Mouse (Mus musculus): ENCODE results near the gene Pdcd2l. TPM values are rescaled to one million over a fixed set of nuclear protein-coding genes. Genes with fewer than 3 reads are reported as not detected.

Pdcd2l gene
- polyA plus RNA-seq, 1 experiment from 2014 or later, result 39.1 TPM

DNA sequence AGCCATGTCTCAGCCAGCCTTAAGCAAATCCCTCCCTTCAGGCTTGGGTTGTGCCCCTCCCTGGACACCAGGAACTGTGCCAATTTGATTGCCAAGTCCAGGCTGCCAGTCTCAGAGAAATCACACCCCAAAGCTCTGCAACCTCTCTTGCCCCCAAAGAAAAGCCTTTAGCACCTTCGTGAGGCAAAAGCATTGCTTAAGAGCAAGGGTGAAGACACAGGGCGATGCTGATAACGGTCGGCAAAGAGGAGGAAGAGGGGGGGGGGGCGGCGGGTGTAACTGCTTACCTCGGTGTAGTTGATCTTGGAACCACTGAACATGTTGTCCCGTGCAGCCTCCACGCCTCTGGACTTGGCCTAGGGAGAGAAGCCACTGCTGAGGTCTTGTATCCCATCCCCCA, 32.2 kb upstream of the Pdcd2l start:
- Histone ChIP-seq H3K4me3 (peak overlapping the region; percentile 79), H3K4me2 (peak overlapping the region; percentile 95), H3K36me3 (peaks cover 51% of the 10 kb centered on the region), H3K27me3 (replicated peaks) (no peaks in the 10 kb centered on the region), H3K9me3 (replicated peaks) (no peaks in the 10 kb centered on the region), H3K9ac (peak overlapping the region; percentile 89), H3K27ac (no peak overlapping the region; the same call in 1 of the 2 replicates), H3K4me1 (peaks cover 77% of the 10 kb centered on the region)
- WGBS (ENCODE audit: insufficient replicate concordance), result 2% methylated on average over 7 of the region's 9 CpGs
- no peak for ATAC-seq

DNA sequence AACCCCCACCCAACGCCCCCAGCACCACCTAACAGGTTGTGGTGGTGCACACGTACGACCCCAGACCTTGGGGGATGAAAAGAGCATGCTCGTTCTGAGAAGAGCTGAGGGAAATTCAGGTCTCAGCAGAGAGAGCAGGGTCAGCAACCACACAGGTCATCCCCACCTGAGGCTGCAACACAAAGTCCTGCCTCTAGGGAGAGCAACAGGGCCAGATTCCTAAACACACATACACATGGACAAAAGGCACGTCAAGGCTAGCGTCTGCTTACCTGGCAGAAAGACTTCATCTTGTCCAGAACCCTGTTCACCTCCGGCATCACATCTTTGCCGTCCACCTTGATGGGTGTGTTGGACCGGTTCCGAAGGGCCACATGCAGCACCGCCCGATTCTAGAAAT, 30.4 kb upstream of the Pdcd2l start:
- peak overlapping the region; percentile 95 for H3K4me2 ChIP-seq
- H3K9ac ChIP-seq, result no peak overlapping the region
- no peaks in the 10 kb centered on the region for H3K9me3 ChIP-seq (replicated peaks)
- no peaks in the 10 kb centered on the region for H3K27me3 ChIP-seq (replicated peaks)
- WGBS (ENCODE audit: insufficient replicate concordance), result 84% methylated on average over 12 of the region's 12 CpGs
- H3K4me3 ChIP-seq, result no peak overlapping the region
- H3K27ac ChIP-seq, result no peak overlapping the region
- peaks cover 59% of the 10 kb centered on the region for H3K4me1 ChIP-seq
- H3K36me3 ChIP-seq, result peaks cover 69% of the 10 kb centered on the region
- ATAC-seq, result no peak

DNA sequence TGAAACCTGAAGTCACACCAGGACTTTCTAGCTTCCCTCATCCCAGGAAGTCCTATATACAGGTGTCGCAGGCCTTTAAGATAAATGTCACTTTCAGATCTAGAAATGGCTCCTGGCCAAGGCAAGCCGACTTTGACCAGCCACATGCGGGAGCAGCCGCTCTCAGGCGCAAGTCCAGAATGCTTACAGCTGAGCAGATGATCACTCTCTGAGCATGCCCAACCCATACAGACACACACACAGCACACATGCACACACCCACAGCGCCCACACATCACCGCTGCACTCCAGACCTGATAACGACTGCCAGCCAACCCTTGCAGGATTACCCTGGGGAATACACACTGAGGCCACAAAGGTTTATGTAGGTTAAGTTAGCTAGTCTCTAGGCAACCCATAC, 29.6 kb upstream of the Pdcd2l start:
- Histone ChIP-seq H3K27me3 (replicated peaks) (no peaks in the 10 kb centered on the region), H3K4me3 (no peak overlapping the region), H3K4me2 (peak overlapping the region; percentile 95; the same call in 1 of the 2 replicates), H3K9me3 (replicated peaks) (no peaks in the 10 kb centered on the region), H3K27ac (no peak overlapping the region), H3K9ac (no peak overlapping the region), H3K36me3 (peaks cover 76% of the 10 kb centered on the region), H3K4me1 (peaks cover 52% of the 10 kb centered on the region)
- WGBS (ENCODE audit: insufficient replicate concordance), result 69% methylated on average over 8 of the region's 8 CpGs
- no peak for ATAC-seq

DNA sequence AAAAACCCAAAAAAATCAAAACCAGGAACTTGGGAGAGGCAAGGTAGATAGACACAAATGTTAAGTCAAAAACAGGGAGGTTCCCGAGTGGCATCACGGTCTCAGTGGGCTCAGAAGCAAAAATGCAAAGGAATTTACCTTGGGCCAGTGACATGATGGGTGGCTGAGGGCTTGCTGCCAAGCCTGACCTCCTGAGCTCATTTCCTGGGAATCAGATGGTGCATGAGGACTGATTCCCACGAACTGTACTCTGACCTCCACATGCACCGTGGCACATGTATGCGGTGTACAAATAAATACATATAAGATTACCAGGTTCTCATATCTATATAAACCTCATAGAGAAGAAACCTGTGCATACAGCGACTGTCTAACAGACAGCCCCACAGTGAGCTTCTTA, 27.8 kb upstream of the Pdcd2l start:
- H3K36me3 ChIP-seq, result peaks cover 94% of the 10 kb centered on the region
- no peak for ATAC-seq
- WGBS (ENCODE audit: insufficient replicate concordance), result 85% methylated on average over 6 of the region's 6 CpGs
- peaks cover 40% of the 10 kb centered on the region for H3K4me1 ChIP-seq
- no peak overlapping the region for H3K4me3 ChIP-seq
- no peak overlapping the region for H3K9ac ChIP-seq
- H3K4me2 ChIP-seq, result no peak overlapping the region
- H3K27me3 ChIP-seq (replicated peaks), result no peaks in the 10 kb centered on the region
- H3K27ac ChIP-seq, result no peak overlapping the region
- no peaks in the 10 kb centered on the region for H3K9me3 ChIP-seq (replicated peaks)

DNA sequence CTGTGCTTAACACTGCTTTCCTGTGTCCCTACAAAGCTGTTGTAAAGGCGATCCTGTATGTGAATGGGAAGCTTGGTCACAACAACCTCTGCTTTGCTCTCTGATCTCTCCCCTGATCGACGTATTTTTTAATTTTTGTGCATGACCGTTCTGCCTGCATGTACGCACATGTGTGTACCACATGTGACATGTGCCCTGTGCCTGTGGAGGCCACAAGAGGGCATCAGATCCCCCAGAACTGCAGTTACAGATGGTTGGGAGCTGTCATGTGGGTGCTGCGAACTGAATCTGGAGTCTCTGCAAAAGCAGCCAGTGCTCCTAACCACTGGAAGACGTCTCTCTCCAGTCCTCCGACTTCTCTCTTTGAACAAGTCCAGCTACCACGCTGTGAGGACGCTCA, 25.9 kb upstream of the Pdcd2l start:
- Histone ChIP-seq H3K9me3 (replicated peaks) (no peaks in the 10 kb centered on the region), H3K36me3 (peaks cover 99% of the 10 kb centered on the region), H3K27me3 (replicated peaks) (no peaks in the 10 kb centered on the region), H3K4me1 (peaks cover 20% of the 10 kb centered on the region), H3K4me3 (no peak overlapping the region), H3K4me2 (no peak overlapping the region), H3K27ac (no peak overlapping the region), H3K9ac (no peak overlapping the region)
- ATAC-seq, result no peak
- 87% methylated on average over 10 of the region's 10 CpGs for WGBS (ENCODE audit: insufficient replicate concordance)

DNA sequence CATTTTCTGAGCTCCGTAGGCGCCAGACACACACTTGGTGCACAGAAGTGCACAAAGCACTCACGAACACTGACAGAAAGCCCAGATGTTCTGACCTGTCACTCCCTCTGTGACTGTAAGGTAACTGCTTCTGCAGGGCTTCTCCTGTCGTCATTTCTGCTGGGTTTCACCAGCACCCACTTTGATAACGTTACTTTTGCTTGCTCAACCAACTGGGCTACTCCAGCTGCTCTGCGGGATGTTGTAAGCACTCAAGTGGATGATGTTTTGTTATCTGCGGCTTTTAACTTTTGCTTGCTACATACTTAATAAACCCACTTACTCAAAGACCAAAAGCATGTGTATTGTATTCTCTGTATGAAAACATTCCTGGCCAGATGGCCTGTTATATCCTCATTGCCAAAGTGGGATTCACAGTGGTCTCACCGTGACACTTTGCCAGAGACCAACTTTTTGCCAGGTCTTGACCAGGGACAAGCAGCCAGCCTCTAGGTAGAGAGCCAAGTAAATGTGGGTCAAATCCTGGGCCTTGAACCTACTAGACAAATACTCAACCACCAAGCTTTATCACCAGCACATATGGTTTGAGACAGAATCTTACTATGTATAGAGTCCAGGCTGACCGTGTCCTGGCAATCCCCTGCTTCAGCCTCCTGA, 25.3 kb upstream of the Pdcd2l start:
- no peak for ATAC-seq
- Histone ChIP-seq H3K9ac (no peak overlapping the region), H3K27me3 (replicated peaks) (no peaks in the 10 kb centered on the region), H3K36me3 (peaks cover 99% of the 10 kb centered on the region), H3K4me3 (no peak overlapping the region), H3K4me2 (no peak overlapping the region), H3K4me1 (peaks cover 14% of the 10 kb centered on the region), H3K27ac (no peak overlapping the region), H3K9me3 (replicated peaks) (no peaks in the 10 kb centered on the region)
- 81% methylated on average over 9 of the region's 9 CpGs for WGBS (ENCODE audit: insufficient replicate concordance)

DNA sequence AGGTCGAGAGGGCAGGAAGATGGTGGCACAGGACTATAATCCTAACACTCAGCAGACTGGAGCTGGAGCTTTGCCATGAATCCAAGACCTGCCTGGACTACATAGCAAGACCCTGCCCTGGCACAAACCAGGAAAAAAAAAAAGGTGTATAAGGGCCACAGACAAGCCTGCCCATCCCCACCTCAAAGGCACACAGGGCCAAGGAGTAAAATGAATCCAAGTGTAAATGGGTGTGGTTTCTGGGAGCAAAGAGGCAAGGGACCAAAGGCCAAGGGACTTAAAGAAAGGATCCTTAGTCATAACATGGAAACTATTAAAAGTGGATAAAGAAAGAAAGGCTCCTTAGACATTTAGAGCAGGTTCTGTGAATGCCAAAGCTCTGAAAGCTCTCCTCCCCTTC, 22.0 kb upstream of the Pdcd2l start:
- Histone ChIP-seq H3K4me1 (0 out of 2 replicates have a peak, but pooled peaks cover 7% of the 10 kb centered on the region), H3K4me2 (no peak overlapping the region), H3K27me3 (replicated peaks) (no peaks in the 10 kb centered on the region), H3K9me3 (replicated peaks) (no peaks in the 10 kb centered on the region), H3K4me3 (no peak overlapping the region), H3K27ac (no peak overlapping the region), H3K36me3 (peaks cover 100% of the 10 kb centered on the region), H3K9ac (no peak overlapping the region)
- ATAC-seq, result no peak
- WGBS (ENCODE audit: insufficient replicate concordance), result 61% methylated on average over 1 of the region's 1 CpGs

DNA sequence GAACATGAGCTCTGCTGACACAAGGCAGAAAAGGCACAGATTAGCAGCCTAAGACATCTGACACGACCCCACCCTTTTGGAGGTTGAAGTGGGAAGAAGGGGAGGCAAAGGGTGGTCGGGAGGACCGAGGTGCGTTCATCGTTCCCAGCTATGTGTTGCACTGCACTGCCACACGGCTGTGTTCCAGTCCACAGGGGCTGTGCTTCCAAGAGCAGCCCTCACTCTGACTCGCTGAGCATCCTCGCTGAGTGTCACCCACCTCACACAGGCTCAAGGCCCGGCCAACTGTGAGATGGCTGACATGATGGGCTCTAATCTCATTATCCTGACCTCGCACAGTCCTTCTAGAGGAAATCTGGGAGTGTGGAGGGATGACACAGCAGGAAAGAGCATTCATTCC, 20.0 kb upstream of the Pdcd2l start:
- Histone ChIP-seq H3K4me2 (no peak overlapping the region), H3K36me3 (peaks cover 100% of the 10 kb centered on the region), H3K27ac (no peak overlapping the region), H3K27me3 (replicated peaks) (no peaks in the 10 kb centered on the region), H3K9ac (no peak overlapping the region), H3K4me3 (no peak overlapping the region), H3K9me3 (replicated peaks) (no peaks in the 10 kb centered on the region), H3K4me1 (0 out of 2 replicates have a peak, but pooled peaks cover 7% of the 10 kb centered on the region)
- 77% methylated on average over 10 of the region's 10 CpGs for WGBS (ENCODE audit: insufficient replicate concordance)
- ATAC-seq, result no peak

DNA sequence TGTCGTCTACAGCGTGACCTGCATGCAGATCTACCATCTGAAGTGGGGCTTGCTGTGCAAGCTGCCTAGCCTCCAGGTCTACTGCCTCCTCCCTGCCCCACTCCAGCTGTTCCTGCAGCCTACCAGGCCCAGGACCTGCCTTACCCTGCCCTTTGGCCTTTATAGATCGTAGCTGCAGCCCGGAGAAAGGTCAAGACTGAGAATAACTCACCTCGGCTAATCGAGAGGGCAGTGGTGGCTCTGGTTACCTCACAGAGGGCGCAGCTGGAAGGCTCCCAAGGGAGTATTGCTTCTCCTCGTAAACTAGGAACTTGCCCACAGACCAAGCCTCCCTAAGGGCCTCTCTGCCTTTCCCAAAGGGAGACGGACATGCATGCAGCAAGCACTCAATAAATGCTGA, 19.0 kb upstream of the Pdcd2l start:
- ATAC-seq, result no peak; the same call in 1 of the 2 replicates
- H3K36me3 ChIP-seq, result peaks cover 100% of the 10 kb centered on the region
- WGBS (ENCODE audit: insufficient replicate concordance), result 81% methylated on average over 9 of the region's 9 CpGs

DNA sequence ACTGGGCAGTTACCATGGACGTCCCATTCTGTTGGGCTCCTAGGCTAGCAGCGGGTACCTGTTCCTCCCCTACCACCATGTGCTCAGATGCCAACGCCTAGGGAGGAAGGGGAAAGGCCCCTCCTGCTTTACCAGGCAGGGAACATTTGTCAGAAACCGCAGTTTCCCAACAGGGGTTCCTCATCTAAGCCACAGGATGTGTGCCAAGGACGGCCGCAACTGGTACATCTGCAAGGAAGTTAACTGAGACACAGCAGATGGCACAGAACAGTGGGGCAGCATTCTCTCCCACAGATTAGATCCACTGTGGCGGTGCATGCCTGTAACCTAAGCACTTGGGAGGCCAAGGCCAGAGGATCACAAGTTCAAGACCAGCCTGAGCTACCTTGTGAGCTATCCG, 18.2 kb upstream of the Pdcd2l start:
- Histone ChIP-seq H3K27me3 (replicated peaks) (no peaks in the 10 kb centered on the region), H3K9ac (no peak overlapping the region), H3K4me2 (no peak overlapping the region), H3K36me3 (peaks cover 100% of the 10 kb centered on the region), H3K4me3 (no peak overlapping the region), H3K27ac (no peak overlapping the region), H3K9me3 (replicated peaks) (no peaks in the 10 kb centered on the region), H3K4me1 (0 out of 2 replicates have a peak, but pooled peaks cover 7% of the 10 kb centered on the region)
- WGBS (ENCODE audit: insufficient replicate concordance), result 85% methylated on average over 8 of the region's 8 CpGs
- no peak for ATAC-seq

More for the DNA sequence above, 19.0 kb upstream of the Pdcd2l start:
- Histone ChIP-seq H3K4me3 (no peak overlapping the region), H3K4me1 (0 out of 2 replicates have a peak, but pooled peaks cover 7% of the 10 kb centered on the region), H3K9me3 (replicated peaks) (no peaks in the 10 kb centered on the region), H3K4me2 (no peak overlapping the region), H3K9ac (no peak overlapping the region), H3K27ac (no peak overlapping the region), H3K27me3 (replicated peaks) (no peaks in the 10 kb centered on the region)

DNA sequence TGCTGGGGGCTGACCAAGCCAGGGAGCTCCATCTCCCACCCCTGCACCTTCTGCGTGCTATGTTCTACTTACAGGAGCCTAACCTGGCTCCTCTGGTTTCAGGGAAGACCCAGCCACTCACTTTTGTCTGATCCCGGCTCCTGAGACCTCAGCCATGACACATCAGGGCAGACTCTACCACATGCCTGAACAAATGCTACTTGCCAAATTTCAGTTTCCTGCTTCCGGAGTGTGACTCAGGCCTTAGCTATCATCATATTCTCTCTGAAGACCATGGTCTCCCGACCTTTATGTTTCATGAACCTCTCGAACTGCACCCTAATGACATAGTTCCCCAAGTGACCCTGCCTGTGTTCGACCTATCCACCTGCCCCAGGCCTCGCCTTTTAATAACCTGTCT, 16.8 kb upstream of the Pdcd2l start:
- Histone ChIP-seq H3K4me1 (0 out of 2 replicates have a peak, but pooled peaks cover 7% of the 10 kb centered on the region), H3K27ac (no peak overlapping the region), H3K36me3 (peaks cover 100% of the 10 kb centered on the region), H3K4me3 (no peak overlapping the region), H3K9me3 (replicated peaks) (no peaks in the 10 kb centered on the region), H3K4me2 (no peak overlapping the region), H3K27me3 (replicated peaks) (no peaks in the 10 kb centered on the region), H3K9ac (no peak overlapping the region)
- ATAC-seq, result no peak
- WGBS (ENCODE audit: insufficient replicate concordance), result 80% methylated on average over 7 of the region's 7 CpGs

DNA sequence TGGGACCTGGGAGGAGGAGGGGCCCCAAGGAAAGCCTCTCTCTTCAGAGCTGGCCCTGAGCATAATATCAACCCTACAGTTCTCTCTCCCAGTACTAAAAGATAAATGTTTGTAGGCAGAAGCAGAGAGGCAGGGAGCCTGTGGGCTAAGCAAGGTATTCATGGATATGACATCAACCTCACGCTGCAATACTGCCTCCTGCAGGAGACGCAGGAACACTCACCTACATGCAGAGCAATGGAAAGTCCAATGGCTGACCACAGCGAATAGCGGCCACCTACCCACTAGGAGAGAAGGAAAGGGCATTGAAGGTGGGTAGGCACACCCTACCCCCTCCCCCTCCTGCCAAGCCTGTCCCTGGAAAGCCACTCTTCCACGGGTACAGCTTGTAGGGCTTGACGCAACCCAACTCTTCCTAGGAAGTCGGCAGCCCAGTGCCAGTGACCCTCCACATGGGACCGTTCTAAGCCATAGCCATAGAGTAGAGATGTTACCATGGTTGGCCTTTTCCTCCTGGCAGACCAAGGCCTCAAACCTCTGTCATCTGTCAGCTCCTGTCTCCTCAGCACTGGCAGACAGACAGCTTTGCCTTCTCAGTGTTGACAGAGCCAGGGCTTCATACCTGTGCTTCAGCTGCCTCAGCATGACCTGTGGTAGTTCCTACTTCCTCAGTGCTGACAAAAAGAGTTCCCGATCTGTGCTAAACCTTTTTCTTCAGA, 11.7 kb upstream of the Pdcd2l start:
- no peak for ATAC-seq
- Histone ChIP-seq H3K27ac (no peak overlapping the region), H3K4me3 (no peak overlapping the region), H3K36me3 (peaks cover 100% of the 10 kb centered on the region), H3K9ac (no peak overlapping the region), H3K27me3 (replicated peaks) (no peaks in the 10 kb centered on the region), H3K4me2 (no peak overlapping the region), H3K9me3 (replicated peaks) (no peaks in the 10 kb centered on the region), H3K4me1 (no peaks in the 10 kb centered on the region)
- WGBS (ENCODE audit: insufficient replicate concordance), result 79% methylated on average over 9 of the region's 9 CpGs

All from liver, embryonic 12.5 days (tissue).